Mouse (Mus musculus) heart, postnatal 0 days (tissue): Measurements from ENCODE around the gene Dcaf8. TPM values are rescaled to one million over a fixed set of nuclear protein-coding genes. Genes with fewer than 3 reads are reported as not detected.

ENCODE experiments used
- ATAC-seq: fragments of 200-750 bp; cut with Nextera tagmentation; 2 replicates; pipeline ENCODE4 v1.8.0; 2017; ENCODE audit warnings: low read depth, moderate number of reproducible peaks, moderate library complexity; ENCODE audit not compliant: insufficient read depth
- DNase-seq: peaks from one replicate; pipeline ENCODE4 v3.0.0-alpha.2; 2016; ENCODE audit warnings: low spot score
- H3K27ac ChIP-seq: fragments of 300-500 bp; sonication (generic); 2 replicates; pipeline ENCODE4 v1.5.1; 2014; ENCODE audit warnings: low read depth, mild to moderate bottlenecking
- H3K27me3 ChIP-seq: fragments of 300-500 bp; sonication (generic); 2 replicates; pipeline ENCODE4 v1.6.1; 2014; ENCODE audit warnings: low read length, mixed read lengths; ENCODE audit not compliant: control insufficient read depth, insufficient read depth
- H3K36me3 ChIP-seq: fragments of 300-500 bp; sonication (generic); replicated peaks from 2 replicates; pipeline ENCODE4 v1.6.1; 2014; ENCODE audit warnings: low read length, mixed read lengths; ENCODE audit not compliant: control insufficient read depth, insufficient read depth
- H3K4me1 ChIP-seq: fragments of 300-500 bp; sonication (generic); 2 replicates; pipeline ENCODE4 v1.6.1; 2014; ENCODE audit warnings: antibody characterized with exemption; ENCODE audit not compliant: control insufficient read depth, insufficient read depth
- H3K4me2 ChIP-seq: fragments of 300-500 bp; sonication (generic); 2 replicates; pipeline ENCODE4 v1.6.1; 2014; ENCODE audit warnings: low read depth, mild to moderate bottlenecking, low read length, moderate library complexity
- H3K4me3 ChIP-seq: fragments of 300-500 bp; sonication (generic); 2 replicates; pipeline ENCODE4 v1.5.1; 2014; ENCODE audit warnings: low read depth, low read length
- H3K9ac ChIP-seq: fragments of 300-500 bp; sonication (generic); replicated peaks from 2 replicates; pipeline ENCODE4 v1.6.1; 2014; ENCODE audit warnings: low read depth, low read length, mixed read lengths
- H3K9me3 ChIP-seq: fragments of 300-500 bp; sonication (generic); replicated peaks from 2 replicates; pipeline ENCODE4 v1.6.1; 2016; ENCODE audit warnings: low read length; ENCODE audit not compliant: control insufficient read depth
- CTCF ChIP-seq: IDR thresholded peaks from 2 replicates; pipeline ENCODE4 v1.5.1; 2016; ENCODE audit warnings: antibody characterized with exemption, control low read depth, low read depth
- EP300 ChIP-seq: IDR thresholded peaks from 2 replicates; pipeline ENCODE4 v1.6.1; 2016; ENCODE audit warnings: antibody characterized with exemption, low read depth
- WGBS: fragments of 180-500 bp; shearing (Covaris S2); extraction: QIAGEN DNeasy Blood & Tissue Kit; methylation state at CpG from one replicate; pipeline ENCODE4 v1.1.7; 2014; 5-methylcytosine and 5-hydroxymethylcytosine counted together
- polyA plus RNA-seq: library from polyadenylated mRNA; unstranded; fragments of >200 nt; fragmentation: Nextera tagmentation; extraction: Ambion mirVana; gene quantifications from 2 replicates; pipeline ENCODE4 v1.2.1, GENCODE M21; 2015
- total RNA-seq: library from RNA; depleted of rRNA; stranded (reverse); fragments of >200 nt; gene quantifications from 2 replicates; pipeline ENCODE4 v1.2.3, GENCODE M21; 2014; ENCODE audit warnings: low replicate concordance

Gene Dcaf8
- total and polyA plus RNA-seq, 2 experiments from 2014 or later, result 116 to 129 TPM

GRCm38 (mm10) chr1:172159970-172160369 is 12.1 kb downstream of the Dcaf8 start:
- Histone ChIP-seq H3K27me3 (no peaks in the 10 kb centered on the region), H3K27ac (peak overlapping the region; percentile 83), H3K36me3 (peaks cover 27% of the 10 kb centered on the region), H3K4me2 (0 out of 2 replicates have a peak overlapping the region, but pooled peaks have one; percentile 25), H3K9ac (no peak overlapping the region), H3K4me3 (no peak overlapping the region), H3K9me3 (no peaks in the 10 kb centered on the region), H3K4me1 (peaks cover 15% of the 10 kb centered on the region)
- DNase-seq (no peak), ATAC-seq (no peak)
- TF ChIP-seq EP300 (no peak), CTCF (no peak)
- WGBS, result 21% methylated on average over 4 of the region's 4 CpGs

- peak; percentile 62 for DNase-seq
- no peaks in the 10 kb centered on the region for H3K27me3 ChIP-seq
- peaks cover 15% of the 10 kb centered on the region for H3K4me1 ChIP-seq
- no peaks in the 10 kb centered on the region for H3K9me3 ChIP-seq
- TF ChIP-seq CTCF, result no peak
- TF ChIP-seq EP300, result 0 out of 2 replicates have a peak, but pooled peaks have one; percentile 16
- H3K36me3 ChIP-seq, result peaks cover 27% of the 10 kb centered on the region
- no peak overlapping the region; the same call in 1 of the 2 replicates for H3K9ac ChIP-seq
- peak overlapping the region; percentile 25 for H3K4me2 ChIP-seq
- peak; percentile 76; the same call in 1 of the 2 replicates for ATAC-seq
- H3K4me3 ChIP-seq, result no peak overlapping the region
- peak overlapping the region; percentile 83 for H3K27ac ChIP-seq
These were observed 12.6 kb downstream of the Dcaf8 start for GRCm38 (mm10) chr1:172160508-172160907.

DNA sequence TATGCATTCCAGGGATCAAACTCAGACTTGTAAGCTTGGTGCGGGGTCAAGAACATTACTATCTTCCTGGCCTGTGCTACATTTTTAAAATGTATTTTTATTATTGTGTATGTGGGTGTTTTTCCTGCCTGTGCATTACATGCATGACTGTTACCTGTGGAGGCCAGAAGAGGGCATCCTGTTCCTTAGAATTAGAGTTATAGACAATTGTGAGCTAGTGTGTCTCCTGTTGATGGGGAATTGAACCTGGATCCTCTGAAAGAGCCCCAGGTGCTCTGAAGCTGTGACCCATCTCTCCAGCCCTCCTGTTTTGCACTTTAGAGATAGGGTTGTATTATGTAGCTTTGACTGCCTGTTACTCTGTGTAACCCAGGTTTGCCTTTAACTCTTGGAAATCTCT is 14.1 kb downstream of the Dcaf8 start:
- Histone ChIP-seq H3K9ac (no peak overlapping the region), H3K4me3 (no peak overlapping the region), H3K36me3 (peaks cover 29% of the 10 kb centered on the region), H3K4me1 (peaks cover 15% of the 10 kb centered on the region), H3K27me3 (no peaks in the 10 kb centered on the region), H3K9me3 (no peaks in the 10 kb centered on the region), H3K4me2 (no peak overlapping the region), H3K27ac (no peak overlapping the region)
- peak; percentile 52 for DNase-seq
- TF ChIP-seq EP300 (no peak), CTCF (peak; percentile 65)
- ATAC-seq, result peak; percentile 47; the same call in 1 of the 2 replicates
- WGBS, result 90% methylated on average over 1 of the region's 1 CpGs

DNA sequence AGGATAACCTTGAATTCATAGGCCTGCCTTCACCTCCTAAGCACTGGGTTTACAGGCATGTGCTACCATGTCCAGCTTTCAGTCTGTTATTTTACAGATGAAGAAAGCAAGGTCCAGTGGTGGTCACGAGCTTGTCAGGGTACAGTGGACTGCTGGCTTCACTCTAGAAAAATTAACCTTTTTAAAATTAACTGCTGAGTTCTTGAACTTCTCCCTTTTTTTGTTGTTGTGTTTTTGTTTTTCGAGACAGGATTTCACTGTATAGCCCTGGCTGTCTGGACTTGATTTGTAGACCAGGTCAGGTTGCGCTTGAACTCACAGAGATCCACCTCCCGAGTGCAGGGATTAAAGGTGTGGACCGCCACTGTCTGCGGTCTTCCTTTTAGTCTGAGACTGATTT is 15.1 kb downstream of the Dcaf8 start:
- WGBS, result 89% methylated on average over 6 of the region's 6 CpGs
- Histone ChIP-seq H3K4me3 (no peak overlapping the region), H3K9ac (0 out of 2 replicates have a peak overlapping the region, but pooled peaks have one; percentile 33), H3K4me2 (no peak overlapping the region), H3K36me3 (peaks cover 38% of the 10 kb centered on the region), H3K27me3 (no peaks in the 10 kb centered on the region), H3K27ac (no peak overlapping the region), H3K4me1 (peaks cover 15% of the 10 kb centered on the region), H3K9me3 (no peaks in the 10 kb centered on the region)
- TF ChIP-seq CTCF, result no peak
- TF ChIP-seq EP300, result no peak
- ATAC-seq (no peak), DNase-seq (no peak)

DNA sequence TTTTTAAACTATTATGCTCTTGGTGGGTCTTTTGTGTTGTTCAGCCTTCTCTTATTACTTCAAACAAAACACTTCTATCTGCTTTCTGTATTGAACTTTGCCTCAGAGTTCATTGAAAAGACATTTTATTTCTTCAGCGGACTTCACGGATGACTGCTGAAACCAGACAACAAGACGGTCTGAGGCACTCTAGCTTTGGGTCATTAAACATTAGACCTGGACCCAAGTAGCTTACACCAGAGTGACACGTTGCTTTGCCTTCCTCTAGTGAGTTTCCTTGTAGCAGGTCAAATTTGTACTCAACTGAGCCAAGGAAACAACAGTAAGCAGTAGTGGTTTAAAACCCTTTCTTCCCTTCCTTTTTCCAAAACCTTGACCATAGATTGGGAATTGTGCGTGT is 20.0 kb downstream of the Dcaf8 start:
- Histone ChIP-seq H3K27me3 (no peaks in the 10 kb centered on the region), H3K4me3 (no peak overlapping the region), H3K9me3 (no peaks in the 10 kb centered on the region), H3K36me3 (peaks cover 76% of the 10 kb centered on the region), H3K9ac (no peak overlapping the region), H3K4me1 (peaks cover 4% of the 10 kb centered on the region), H3K4me2 (no peak overlapping the region), H3K27ac (no peak overlapping the region)
- ATAC-seq (no peak), DNase-seq (no peak)
- 90% methylated on average over 5 of the region's 5 CpGs for WGBS
- TF ChIP-seq EP300, result no peak
- no peak for TF ChIP-seq CTCF

- no peak overlapping the region for H3K4me3 ChIP-seq
- WGBS, result 88% methylated on average over 5 of the region's 5 CpGs
- no peaks in the 10 kb centered on the region for H3K9me3 ChIP-seq
- H3K27ac ChIP-seq, result no peak overlapping the region
- H3K27me3 ChIP-seq, result no peaks in the 10 kb centered on the region
- H3K9ac ChIP-seq, result no peak overlapping the region
- peaks cover 4% of the 10 kb centered on the region for H3K4me1 ChIP-seq
- peaks cover 92% of the 10 kb centered on the region for H3K36me3 ChIP-seq
- TF ChIP-seq EP300 (no peak), CTCF (no peak)
- DNase-seq (no peak), ATAC-seq (no peak)
- H3K4me2 ChIP-seq, result no peak overlapping the region
These were observed 21.9 kb downstream of the Dcaf8 start for GRCm38 (mm10) chr1:172169809-172170208.
